Comparison of ENCODE assay signal across 8 mouse cellular contexts in the genomic region with DNA sequence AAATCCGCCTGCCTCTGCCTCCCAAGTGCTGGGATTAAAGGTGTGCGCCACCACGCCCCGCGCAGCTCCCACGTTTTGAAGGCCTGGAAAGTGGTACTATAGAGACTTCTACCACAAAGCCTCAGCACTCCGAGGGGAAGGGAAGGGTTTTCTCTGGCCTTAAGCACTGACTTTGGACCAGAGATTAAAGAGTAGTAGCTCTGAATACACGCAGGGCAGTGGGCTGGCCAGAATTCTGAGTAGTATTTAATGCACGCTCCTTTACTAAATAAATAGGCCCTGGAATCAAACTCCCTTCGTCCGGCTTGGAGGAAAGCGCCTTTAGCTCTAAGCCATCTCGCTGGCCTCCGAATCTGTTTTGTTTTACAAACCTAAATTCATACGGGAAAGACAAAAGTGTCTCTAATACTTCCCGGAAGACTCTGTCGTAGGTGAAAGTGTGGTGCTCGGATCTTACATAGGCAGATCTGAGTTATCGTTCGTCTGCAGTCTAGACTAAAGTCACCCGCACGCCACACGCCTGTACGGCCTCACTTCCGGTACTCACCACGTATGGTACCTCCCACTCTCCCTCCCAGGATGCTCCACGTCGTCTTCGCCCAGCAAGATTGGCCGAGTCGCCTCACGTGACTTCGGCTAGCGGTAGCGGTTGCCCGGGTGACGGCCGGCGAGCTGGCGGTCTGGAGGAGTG. TPM values are rescaled to one million over a fixed set of nuclear protein-coding genes. Genes with fewer than 3 reads are reported as not detected.
DNase-seq lines count a peak whose midpoint lies in the region; ATAC-seq and TF ChIP-seq lines count a peak whose summit lies in the region.

A gene (plus strand): TSS at position 648 of the 691 bp plus-strand sequence.

- H3K4me3 ChIP-seq in bone marrow macrophage, adult 2 months (ENCODE audit: insufficient read depth, low read length): peak within 1 kb of the TSS; percentile 79
- H3K4me3 ChIP-seq in embryonic fibroblast, embryonic 13.5 days (ENCODE audit: insufficient read depth, low read length): peak within 1 kb of the TSS; percentile 65
- H3K4me3 ChIP-seq in heart, embryonic 10.5 days: peak within 1 kb of the TSS; percentile 85
- H3K4me3 ChIP-seq in kidney, embryonic 15.5 days (replicated peaks): peak within 1 kb of the TSS; percentile 92

- peak; percentile 99 for ATAC-seq in kidney, embryonic 15.5 days (replicated peaks; ENCODE audit: low FRiP score)
- peak; percentile 99 for ATAC-seq in monocyte, adult 5-6 weeks (replicated peaks; ENCODE audit: insufficient number of reproducible peaks, low FRiP score, low TSS enrichment, poor library complexity, severe bottlenecking)

- H3K36me3 ChIP-seq in heart, embryonic 10.5 days: peaks cover 2% of the 10 kb centered on the region; the same call in 1 of the 2 replicates
- peaks cover 16% of the 10 kb centered on the region for H3K36me3 ChIP-seq in kidney, embryonic 15.5 days

- no peaks in the 10 kb centered on the region for H3K27me3 ChIP-seq in heart, embryonic 10.5 days (ENCODE audit: insufficient read depth, poor library complexity, severe bottlenecking)
- H3K27me3 ChIP-seq in kidney, embryonic 15.5 days: no peaks in the 10 kb centered on the region

- peak within 1 kb of the TSS; percentile 75 for H3K9ac ChIP-seq in kidney, embryonic 15.5 days

- H3K27ac ChIP-seq in bone marrow macrophage, adult 2 months (ENCODE audit: insufficient read depth, low read depth, low read length): peak within 1 kb of the TSS; percentile 76
- peak within 1 kb of the TSS; percentile 74 for H3K27ac ChIP-seq in embryonic fibroblast, embryonic 13.5 days (ENCODE audit: insufficient read depth, low read length)
- peak within 1 kb of the TSS; percentile 85 for H3K27ac ChIP-seq in heart, embryonic 10.5 days
- peak within 1 kb of the TSS; percentile 89 for H3K27ac ChIP-seq in kidney, embryonic 15.5 days

- H3K4me2 ChIP-seq in kidney, embryonic 15.5 days: peak within 1 kb of the TSS; percentile 81

- no peak for TF ChIP-seq CTCF in bone marrow macrophage, adult 2 months (IDR thresholded peaks at IDR 0.05; ENCODE audit: low read depth, low read length)
- TF ChIP-seq CTCF in embryonic fibroblast, embryonic 13.5 days (IDR thresholded peaks at IDR 0.05; ENCODE audit: borderline replicate concordance, insufficient read depth, low read length): no peak

- DNase-seq in A20 (ENCODE audit: low read depth, low spot score): peak; percentile 97
- DNase-seq in heart, embryonic 10.5 days (ENCODE audit: low spot score): peak; percentile 99
- DNase-seq in liver: peak; percentile 96
- DNase-seq in spleen, postnatal 4 days (ENCODE audit: low spot score in 2 of 2): peak; percentile 95 to 96

- 4% methylated on average over 40 of the region's 40 CpGs for WGBS in heart, embryonic 10.5 days
- 4% methylated on average over 40 of the region's 40 CpGs for WGBS in kidney, embryonic 15.5 days

- H3K9me3 ChIP-seq in heart, embryonic 10.5 days: no peaks in the 10 kb centered on the region
- no peaks in the 10 kb centered on the region for H3K9me3 ChIP-seq in kidney, embryonic 15.5 days (replicated peaks)

- H3K4me1 ChIP-seq in bone marrow macrophage, adult 2 months (ENCODE audit: control insufficient read depth, insufficient read depth, low read length): peaks cover 9% of the 10 kb centered on the region
- H3K4me1 ChIP-seq in embryonic fibroblast, embryonic 13.5 days (ENCODE audit: control insufficient read depth, insufficient read depth, low read length): 0 out of 2 replicates have a peak, but pooled peaks cover 3% of the 10 kb centered on the region
- peaks cover 10% of the 10 kb centered on the region for H3K4me1 ChIP-seq in heart, embryonic 10.5 days
- H3K4me1 ChIP-seq in kidney, embryonic 15.5 days: peaks cover 15% of the 10 kb centered on the region

- no peak for TF ChIP-seq POLR2A in bone marrow macrophage, adult 2 months (IDR thresholded peaks at IDR 0.05; ENCODE audit: borderline replicate concordance, low read depth, low read length)
- TF ChIP-seq POLR2A in embryonic fibroblast, embryonic 13.5 days (IDR thresholded peaks at IDR 0.05; ENCODE audit: low read depth, low read length): peak; percentile 98

RNA-seq across cellular contexts. Expression of the gene that starts here (rescaled TPM):
- 3.1 and 4.8 TPM in 2 replicates for polyA plus RNA-seq in bone marrow macrophage, adult 2 months (2012; ENCODE audit: insufficient read depth, insufficient read length, missing spikeins)
- 12.7 and 14.8 TPM in 2 replicates for polyA plus RNA-seq in embryonic fibroblast, embryonic 13.5 days (2011; ENCODE audit: insufficient read length, low read depth, missing spikeins)
- polyA plus RNA-seq in heart, embryonic 10.5 days (2016; fragmentation: Nextera tagmentation; extraction: Ambion mirVana): 17.0 and 21.6 TPM in 2 replicates
- polyA plus RNA-seq in kidney, embryonic 15.5 days (2015; fragmentation: Nextera tagmentation; extraction: Ambion mirVana): 25.3 and 29.9 TPM in 2 replicates
- total RNA-seq in monocyte, adult 5-6 weeks (2017): 1.3 to 5.3 TPM (median 3.6 TPM) in 3 replicates

Comparison
In these comparisons a context has a peak if more than half of its experiments do, and no peak if none do; other contexts are left out.
1. Peak in every context shown above with its lines: DNase-seq, ATAC-seq, H3K4me3 ChIP-seq and H3K27ac ChIP-seq.